Comparison of ENCODE assay signal across 18 mouse cellular contexts in genomic region chr4:119165916-119166315, GRCm38 (mm10). TPM values are rescaled to one million over a fixed set of nuclear protein-coding genes. Genes with fewer than 3 reads are reported as not detected.
"Had no signal": no experiment of that assay in that cellular context is flagged by ENCODE, and none has a peak within 500 bp of the region (broad histone marks: within the 10 kb centered on the region; RNA-seq: fewer than 3 reads in every experiment).

No protein-coding gene starts in this region.

- H3K9me3 ChIP-seq: limb, embryonic 12.5 days; neural tube, embryonic 13.5 days had no signal

- H3K27ac ChIP-seq: kidney, postnatal 0 days; limb, embryonic 12.5 days; neural tube, embryonic 13.5 days had no signal

- H3K4me2 ChIP-seq: limb, embryonic 12.5 days; midbrain, embryonic 11.5 days; neural tube, embryonic 13.5 days had no signal

- H3K9ac ChIP-seq: limb, embryonic 12.5 days; neural tube, embryonic 13.5 days had no signal

- ATAC-seq: intestine, embryonic 16.5 days; midbrain, embryonic 16.5 days had no signal

- H3K4me1 ChIP-seq: limb, embryonic 12.5 days; neural tube, embryonic 13.5 days had no signal

- H3K27me3 ChIP-seq: limb, embryonic 12.5 days; neural tube, embryonic 13.5 days had no signal

- DNase-seq: kidney, adult 2 months; kidney, postnatal 36 days; layer of hippocampus, adult 9-11 months; layer of hippocampus, postnatal 36 days; lung, adult 2 months; retina, postnatal 1 day; right cerebral cortex, postnatal 4 days; spleen, adult 18-20 months; thymus, adult 18-20 months; thymus, postnatal 36 days had no signal

- H3K4me3 ChIP-seq: limb, embryonic 12.5 days; neural tube, embryonic 13.5 days had no signal

RNA-seq across cellular contexts. Expression of gene Ermap, which starts 23.9 kb away (rescaled TPM):
- polyA plus RNA-seq: liver, adult 2 months had no signal

RNA-seq across cellular contexts. Expression of gene Tmem269, which starts 52.1 kb away (rescaled TPM):
- polyA plus RNA-seq: intestine, embryonic 16.5 days; limb, embryonic 12.5 days; neural tube, embryonic 13.5 days; stomach, embryonic 14.5 days had no signal
